Comparison of ENCODE assay signal across 15 mouse cellular contexts in genomic region chr2:167987640-167988039, GRCm38 (mm10). TPM values are rescaled to one million over a fixed set of nuclear protein-coding genes. Genes with fewer than 3 reads are reported as not detected.
DNase-seq lines count a peak whose midpoint lies in the region; ATAC-seq lines count a peak whose summit lies in the region.
"Had no signal": no experiment of that assay in that cellular context is flagged by ENCODE, and none has a peak within 500 bp of the region (broad histone marks: within the 10 kb centered on the region; RNA-seq: fewer than 3 reads in every experiment).

No protein-coding gene starts in this region.

- H3K36me3 ChIP-seq in heart, embryonic 13.5 days, result no peaks in the 10 kb centered on the region
- H3K36me3 ChIP-seq in liver, embryonic 12.5 days, result no peaks in the 10 kb centered on the region
- H3K36me3 ChIP-seq: liver, embryonic 15.5 days had no signal

- no peaks in the 10 kb centered on the region; the same call in none of the 2 replicates for H3K27me3 ChIP-seq in heart, embryonic 13.5 days (replicated peaks)
- peaks cover 11% of the 10 kb centered on the region; the same call in 1 of the 2 replicates for H3K27me3 ChIP-seq in liver, embryonic 12.5 days (replicated peaks)
- H3K27me3 ChIP-seq: liver, embryonic 15.5 days had no signal

- WGBS in heart, embryonic 13.5 days, result 25% methylated on average over 12 of the region's 12 CpGs
- WGBS in liver, embryonic 12.5 days (ENCODE audit: insufficient replicate concordance), result 35% methylated on average over 12 of the region's 12 CpGs

- no peak for DNase-seq in heart, postnatal 10 days
- peak; percentile 37 to 72 for DNase-seq in urinary bladder, postnatal 36 days (ENCODE audit: low spot score in 2 of 2)
- DNase-seq in urinary bladder, postnatal 4 days (ENCODE audit: low spot score in 2 of 2), result no peak
- no peak for DNase-seq in gastrocnemius, postnatal 14 days
- DNase-seq in cerebellum, adult 11-12 months, result no peak
- no peak for DNase-seq in left cerebral cortex, adult 8-10 months (ENCODE audit: low spot score in 2 of 2)
- DNase-seq: adrenal gland, adult 2 months; cerebellum, adult 8-10 months; kidney, adult 2 months; thymus, postnatal 36 days had no signal

- H3K4me3 ChIP-seq in heart, embryonic 13.5 days, result no peak overlapping the region
- no peak overlapping the region for H3K4me3 ChIP-seq in liver, embryonic 12.5 days
- H3K4me3 ChIP-seq: liver, embryonic 15.5 days had no signal

- H3K4me2 ChIP-seq in heart, embryonic 13.5 days, result no peak overlapping the region
- H3K4me2 ChIP-seq in liver, embryonic 12.5 days, result peak overlapping the region; percentile 1; the same call in 1 of the 2 replicates
- H3K4me2 ChIP-seq: liver, embryonic 15.5 days; midbrain, embryonic 11.5 days had no signal

- 0 out of 2 replicates have a peak overlapping the region, but pooled peaks have one; percentile 37 for H3K9ac ChIP-seq in heart, embryonic 13.5 days
- H3K9ac ChIP-seq in liver, embryonic 12.5 days, result no peak overlapping the region
- H3K9ac ChIP-seq: liver, embryonic 15.5 days had no signal

- peaks cover 53% of the 10 kb centered on the region for H3K4me1 ChIP-seq in heart, embryonic 13.5 days
- H3K4me1 ChIP-seq in liver, embryonic 12.5 days, result peaks cover 22% of the 10 kb centered on the region

- no peak for ATAC-seq in heart, embryonic 13.5 days (ENCODE audit: extremely low read depth, insufficient number of reproducible peaks, low FRiP score, low TSS enrichment)
- peak; percentile 54; the same call in 1 of the 2 replicates for ATAC-seq in liver, embryonic 12.5 days

- intact Hi-C loops in heart, postnatal 10 days (cut with DNase I), result loop anchor here (2.0 kb wide), 1 partner anchor 111 kb away; no protein-coding TSS in a partner anchor
- intact Hi-C loops in gastrocnemius, postnatal 14 days (cut with DNase I; ENCODE audit: low total_unique reads), result no loop called here

- peak overlapping the region; percentile 17; the same call in 1 of the 2 replicates for H3K27ac ChIP-seq in heart, embryonic 13.5 days (replicated peaks)
- no peak overlapping the region for H3K27ac ChIP-seq in liver, embryonic 12.5 days
- H3K27ac ChIP-seq: liver, embryonic 15.5 days had no signal

- H3K9me3 ChIP-seq in heart, embryonic 13.5 days, result no peaks in the 10 kb centered on the region
- H3K9me3 ChIP-seq in liver, embryonic 12.5 days (replicated peaks), result no peaks in the 10 kb centered on the region
- H3K9me3 ChIP-seq: liver, embryonic 15.5 days had no signal

RNA-seq across cellular contexts. Expression of gene Ripor3, which starts 22.8 kb away (rescaled TPM):
- polyA plus RNA-seq in heart, embryonic 13.5 days (2015; fragmentation: Nextera tagmentation; extraction: Ambion mirVana), result 0.67 and 1.2 TPM in 2 replicates
- total RNA-seq in heart, postnatal 10 days (2021), result under 1 TPM; 0.91 to 0.97 TPM
- polyA plus RNA-seq in liver, embryonic 12.5 days (2016; fragmentation: Nextera tagmentation; extraction: Ambion mirVana), result 2.4 and 2.9 TPM in 2 replicates
- 1 to 10 TPM; 1.6 to 1.7 TPM for total RNA-seq in gastrocnemius, postnatal 14 days (2021)
- 1 to 10 TPM in 1 of 4 experiments, under 1 TPM in 3; 0.37 to 1.0 (median 0.65) TPM for total RNA-seq in left cerebral cortex, adult 8-10 months (2022)
- total RNA-seq: granulocyte monocyte progenitor cell, adult 5-6 weeks had no signal

RNA-seq across cellular contexts. Expression of gene Ptpn1, which starts 55.8 kb away (rescaled TPM):
- 42.1 and 47.2 TPM in 2 replicates for polyA plus RNA-seq in heart, embryonic 13.5 days (2015; fragmentation: Nextera tagmentation; extraction: Ambion mirVana)
- 10 to 100 TPM; 27.3 to 34.9 TPM for total RNA-seq in heart, postnatal 10 days (2021)
- 38.4 and 39.2 TPM in 2 replicates for polyA plus RNA-seq in liver, embryonic 12.5 days (2016; fragmentation: Nextera tagmentation; extraction: Ambion mirVana)
- 10 to 100 TPM; 13.9 to 15.6 TPM for total RNA-seq in gastrocnemius, postnatal 14 days (2021)
- total RNA-seq in left cerebral cortex, adult 8-10 months (2022), result 10 to 100 TPM; 40.0 to 54.9 (median 50.1) TPM

Comparison
In these comparisons a context has a peak if more than half of its experiments do, and no peak if none do; other contexts are left out.
1. DNase-seq: peak in urinary bladder, postnatal 36 days (2 of 2); none in heart, postnatal 10 days (0 of 2), urinary bladder, postnatal 4 days (0 of 2), gastrocnemius, postnatal 14 days (single experiment), cerebellum, adult 11-12 months (single experiment) and left cerebral cortex, adult 8-10 months (0 of 2).